Mouse (Mus musculus): ENCODE measurements at regions not wholly inside any gene's neighbourhood (a gene's known extent, or its start where the extent isn't known, plus 50 kb on each side); places are given as distances from the start of the nearest gene placed in this dataset.

DNA sequence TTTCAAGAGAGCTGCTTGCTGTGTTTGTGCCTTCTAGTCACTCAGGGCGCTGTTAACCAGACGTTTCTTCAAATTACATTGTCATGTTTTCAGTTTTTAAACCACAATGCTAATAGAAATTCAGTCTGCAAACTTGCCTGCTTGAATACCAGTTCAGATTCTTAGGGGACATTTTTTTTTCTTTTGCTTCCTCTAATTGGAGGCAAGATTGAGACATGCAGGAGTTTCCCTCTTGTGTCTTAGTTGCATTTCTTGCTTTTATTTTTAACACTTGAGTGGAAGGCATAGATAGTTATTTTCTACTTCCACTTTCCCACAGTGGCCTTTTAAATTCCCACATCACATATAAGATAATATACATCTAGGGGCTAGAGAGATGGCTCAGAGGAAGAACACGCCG, 246.8 kb downstream of the Grpr start:
- no peak overlapping the region for H3K27ac ChIP-seq (replicated peaks)
- no peak overlapping the region for H3K9ac ChIP-seq (replicated peaks)
- no peaks in the 10 kb centered on the region for H3K36me3 ChIP-seq
- peaks cover 5% of the 10 kb centered on the region; the same call in 1 of the 2 replicates for H3K27me3 ChIP-seq (replicated peaks)
- no peak overlapping the region for H3K4me2 ChIP-seq
- no peak for ATAC-seq (ENCODE audit: low FRiP score)
- no peak overlapping the region for H3K4me3 ChIP-seq (replicated peaks)
- no peaks in the 10 kb centered on the region for H3K4me1 ChIP-seq
- 86% methylated on average over 4 of the region's 4 CpGs for WGBS
- no peaks in the 10 kb centered on the region for H3K9me3 ChIP-seq (replicated peaks)

- no peak for ATAC-seq (ENCODE audit: low FRiP score)
- H3K36me3 ChIP-seq, result no peaks in the 10 kb centered on the region
- 91% methylated on average over 6 of the region's 6 CpGs for WGBS
- H3K27ac ChIP-seq (replicated peaks), result no peak overlapping the region
- H3K4me1 ChIP-seq, result no peaks in the 10 kb centered on the region
- peaks cover 3% of the 10 kb centered on the region; the same call in 1 of the 2 replicates for H3K27me3 ChIP-seq (replicated peaks)
- no peak overlapping the region for H3K9ac ChIP-seq (replicated peaks)
- H3K4me3 ChIP-seq (replicated peaks), result no peak overlapping the region
- H3K9me3 ChIP-seq (replicated peaks), result no peaks in the 10 kb centered on the region
- H3K4me2 ChIP-seq, result no peak overlapping the region
Measured at GRCm38 (mm10) chrX:163301045-163301444, 248.4 kb downstream of the Grpr start.

DNA sequence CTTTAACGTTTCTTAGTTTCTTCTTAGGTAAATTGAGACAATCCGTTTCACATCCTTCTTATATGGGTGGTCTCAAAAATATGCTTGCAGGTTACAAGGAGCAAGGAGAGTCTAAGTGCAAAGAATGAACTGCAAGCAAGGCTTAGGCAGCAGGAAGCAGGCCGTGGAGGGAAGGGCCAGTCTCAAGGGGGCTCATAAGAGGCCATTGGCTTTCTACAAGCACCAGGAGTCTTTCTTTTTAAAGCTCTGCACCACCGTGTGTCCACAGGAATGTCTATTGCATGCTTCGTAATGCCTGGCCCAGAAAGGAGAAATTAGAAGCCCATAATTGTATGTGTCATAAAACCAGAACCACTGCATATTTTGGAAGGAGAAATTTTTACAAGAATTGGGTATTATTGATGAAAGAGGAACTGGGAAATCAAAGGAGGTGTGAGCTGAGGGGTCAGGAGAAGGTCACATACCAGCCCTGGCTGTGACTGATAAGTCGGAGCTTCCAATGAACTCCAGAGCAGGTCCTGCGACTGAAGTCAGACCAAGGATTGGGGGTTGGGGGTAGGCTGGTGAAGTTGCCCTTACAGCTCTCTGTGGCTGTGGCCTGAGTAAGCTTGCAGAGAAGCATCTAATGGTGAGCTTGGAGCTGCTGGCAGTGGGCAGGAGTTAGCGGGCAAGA, 252.4 kb downstream of the Grpr start:
- Histone ChIP-seq H3K4me3 (replicated peaks) (no peak overlapping the region), H3K36me3 (no peaks in the 10 kb centered on the region), H3K4me1 (no peaks in the 10 kb centered on the region), H3K9me3 (replicated peaks) (no peaks in the 10 kb centered on the region), H3K9ac (replicated peaks) (no peak overlapping the region), H3K27me3 (replicated peaks) (peaks cover 6% of the 10 kb centered on the region; the same call in 1 of the 2 replicates), H3K27ac (replicated peaks) (no peak overlapping the region), H3K4me2 (no peak overlapping the region)
- WGBS, result 67% methylated on average over 8 of the region's 8 CpGs
- no peak for ATAC-seq (ENCODE audit: low FRiP score)

DNA sequence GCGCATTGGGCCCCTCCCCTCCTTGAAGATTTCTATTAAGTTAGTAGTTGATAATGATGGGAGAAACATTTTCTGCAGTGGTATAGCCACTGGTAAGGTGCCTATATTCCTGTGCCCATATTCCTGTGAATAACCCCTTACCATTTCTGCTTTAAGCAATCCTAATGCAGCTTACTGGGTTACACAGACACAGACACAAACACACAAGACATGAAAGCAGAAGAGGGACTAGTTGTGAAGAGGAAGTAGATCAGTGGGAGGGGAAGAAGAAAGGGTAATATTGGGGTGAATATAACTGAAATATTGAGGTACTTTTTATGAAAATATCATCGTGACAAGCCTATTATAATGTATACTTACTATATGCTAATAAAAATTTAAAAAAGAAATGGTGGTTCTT, 288.2 kb downstream of the Grpr start:
- H3K9ac ChIP-seq (replicated peaks), result no peak overlapping the region
- H3K9me3 ChIP-seq (replicated peaks), result no peaks in the 10 kb centered on the region
- H3K27ac ChIP-seq (replicated peaks), result no peak overlapping the region
- no peaks in the 10 kb centered on the region for H3K36me3 ChIP-seq
- no peak overlapping the region for H3K4me3 ChIP-seq (replicated peaks)
- WGBS, result 90% methylated on average over 2 of the region's 2 CpGs
- no peak for ATAC-seq (ENCODE audit: low FRiP score)
- 0 out of 2 replicates have a peak, but pooled peaks cover 2% of the 10 kb centered on the region for H3K27me3 ChIP-seq (replicated peaks)
- no peak overlapping the region for H3K4me2 ChIP-seq
- no peaks in the 10 kb centered on the region for H3K4me1 ChIP-seq

GRCm38 (mm10) chrX:163253048-163253447, 288.6 kb upstream of the S100g start:
- no peaks in the 10 kb centered on the region for H3K4me1 ChIP-seq
- no peak for ATAC-seq (ENCODE audit: low FRiP score)
- H3K9ac ChIP-seq (replicated peaks), result no peak overlapping the region
- H3K27ac ChIP-seq (replicated peaks), result no peak overlapping the region
- H3K4me3 ChIP-seq (replicated peaks), result no peak overlapping the region
- no peak overlapping the region for H3K4me2 ChIP-seq
- no peaks in the 10 kb centered on the region for H3K36me3 ChIP-seq
- H3K9me3 ChIP-seq (replicated peaks), result no peaks in the 10 kb centered on the region
- 40% methylated on average over 2 of the region's 2 CpGs for WGBS
- H3K27me3 ChIP-seq (replicated peaks), result no peaks in the 10 kb centered on the region; the same call in 1 of the 2 replicates

DNA sequence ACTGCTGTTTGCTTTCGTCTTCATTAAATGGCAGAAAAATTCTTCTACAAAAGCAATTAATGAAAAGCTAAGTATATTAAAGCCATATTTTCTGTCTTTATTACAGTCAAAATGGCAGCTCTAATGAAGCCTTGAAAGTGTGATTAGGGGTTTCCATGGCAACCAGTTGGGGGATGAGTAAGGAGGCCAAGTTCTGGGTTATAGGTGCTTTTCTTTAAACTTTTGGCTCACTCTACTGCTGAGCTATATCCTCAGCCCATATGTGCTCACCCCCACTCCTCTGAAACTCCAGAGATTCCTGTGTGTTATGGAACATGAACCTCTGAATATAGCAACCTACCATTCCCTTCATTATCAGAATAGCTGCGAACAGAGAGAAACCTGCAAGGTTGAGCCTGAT, 240.9 kb upstream of the S100g start:
- no peaks in the 10 kb centered on the region for H3K27me3 ChIP-seq (replicated peaks)
- H3K9me3 ChIP-seq (replicated peaks), result no peaks in the 10 kb centered on the region
- no peak overlapping the region for H3K4me2 ChIP-seq
- peak; percentile 50; the same call in 1 of the 2 replicates for ATAC-seq (ENCODE audit: low FRiP score)
- no peaks in the 10 kb centered on the region for H3K4me1 ChIP-seq
- no peak overlapping the region for H3K4me3 ChIP-seq (replicated peaks)
- no peak overlapping the region for H3K9ac ChIP-seq (replicated peaks)
- H3K27ac ChIP-seq (replicated peaks), result no peak overlapping the region
- WGBS, result 83% methylated on average over 2 of the region's 2 CpGs
- no peaks in the 10 kb centered on the region for H3K36me3 ChIP-seq

DNA sequence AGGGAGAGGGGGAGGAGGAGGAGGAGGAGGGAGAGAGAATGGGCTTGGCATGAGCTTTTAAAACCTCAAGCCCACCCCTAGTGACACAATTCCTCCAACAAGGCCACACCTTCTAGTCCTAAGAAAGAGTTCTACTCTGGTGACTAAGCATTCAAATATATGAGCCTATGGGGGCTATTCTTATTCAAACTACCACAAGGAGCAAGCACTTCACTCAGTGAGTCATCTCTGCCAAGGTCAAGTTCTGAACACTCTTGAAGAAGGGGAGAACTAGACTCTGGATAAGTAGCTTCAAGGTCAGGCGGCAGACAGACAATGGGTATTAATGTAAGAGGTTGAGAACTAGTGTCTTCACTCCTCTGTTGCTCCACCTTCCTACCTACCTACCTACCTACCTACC, 239.0 kb upstream of the S100g start:
- no peaks in the 10 kb centered on the region for H3K36me3 ChIP-seq
- no peaks in the 10 kb centered on the region for H3K4me1 ChIP-seq
- no peak overlapping the region for H3K4me3 ChIP-seq (replicated peaks)
- no peaks in the 10 kb centered on the region; the same call in 1 of the 2 replicates for H3K27me3 ChIP-seq (replicated peaks)
- ATAC-seq (ENCODE audit: low FRiP score), result no peak
- 94% methylated on average over 1 of the region's 1 CpGs for WGBS
- H3K9ac ChIP-seq (replicated peaks), result no peak overlapping the region
- H3K4me2 ChIP-seq, result no peak overlapping the region
- H3K27ac ChIP-seq (replicated peaks), result no peak overlapping the region
- no peaks in the 10 kb centered on the region for H3K9me3 ChIP-seq (replicated peaks)

- no peaks in the 10 kb centered on the region for H3K27me3 ChIP-seq (replicated peaks)
- no peaks in the 10 kb centered on the region for H3K4me1 ChIP-seq
- H3K27ac ChIP-seq (replicated peaks), result no peak overlapping the region
- no peak overlapping the region for H3K4me3 ChIP-seq (replicated peaks)
- no peaks in the 10 kb centered on the region for H3K36me3 ChIP-seq
- H3K9me3 ChIP-seq (replicated peaks), result no peaks in the 10 kb centered on the region
- no peak overlapping the region for H3K4me2 ChIP-seq
- ATAC-seq (ENCODE audit: low FRiP score), result no peak
- 89% methylated on average over 3 of the region's 3 CpGs for WGBS
- no peak overlapping the region for H3K9ac ChIP-seq (replicated peaks)
Measured at GRCm38 (mm10) chrX:163181588-163181987, 217.2 kb upstream of the S100g start.

- no peak overlapping the region for H3K4me3 ChIP-seq (replicated peaks)
- no peak overlapping the region for H3K4me2 ChIP-seq
- H3K4me1 ChIP-seq, result no peaks in the 10 kb centered on the region
- no peaks in the 10 kb centered on the region for H3K9me3 ChIP-seq (replicated peaks)
- no peak for ATAC-seq (ENCODE audit: low FRiP score)
- no peaks in the 10 kb centered on the region; the same call in 1 of the 2 replicates for H3K27me3 ChIP-seq (replicated peaks)
- no peak overlapping the region for H3K27ac ChIP-seq (replicated peaks)
- H3K9ac ChIP-seq (replicated peaks), result no peak overlapping the region
- no peaks in the 10 kb centered on the region for H3K36me3 ChIP-seq
- 90% methylated on average over 2 of the region's 2 CpGs for WGBS
Measured at GRCm38 (mm10) chrX:163164810-163165209, 200.4 kb upstream of the S100g start.

DNA sequence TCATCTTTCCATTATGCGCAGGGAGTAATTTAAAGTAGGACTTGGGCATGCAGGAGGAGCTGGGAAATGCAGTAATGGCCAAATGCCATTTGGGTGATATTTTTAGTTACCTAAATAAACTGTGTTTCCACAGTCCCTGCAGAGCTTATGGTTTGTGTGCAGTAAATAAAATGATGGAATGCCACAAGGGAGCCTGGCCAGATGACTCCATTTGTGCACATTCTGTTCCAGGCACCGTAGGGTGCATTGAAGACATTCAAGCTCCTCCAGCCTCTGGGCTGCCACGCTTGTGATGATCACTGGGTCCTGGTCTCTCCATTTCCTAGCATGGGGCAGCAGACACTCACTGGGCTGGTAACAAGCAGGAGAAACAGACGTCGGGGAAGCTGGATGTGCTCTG, 190.9 kb upstream of the S100g start:
- Histone ChIP-seq H3K36me3 (no peaks in the 10 kb centered on the region), H3K4me3 (replicated peaks) (no peak overlapping the region), H3K4me1 (no peaks in the 10 kb centered on the region), H3K9me3 (replicated peaks) (no peaks in the 10 kb centered on the region), H3K9ac (replicated peaks) (no peak overlapping the region), H3K4me2 (no peak overlapping the region), H3K27me3 (replicated peaks) (peaks cover 15% of the 10 kb centered on the region; the same call in 1 of the 2 replicates), H3K27ac (replicated peaks) (no peak overlapping the region)
- 72% methylated on average over 5 of the region's 5 CpGs for WGBS
- ATAC-seq (ENCODE audit: low FRiP score), result no peak

- H3K4me3 ChIP-seq (replicated peaks), result no peak overlapping the region
- no peaks in the 10 kb centered on the region for H3K4me1 ChIP-seq
- no peak overlapping the region for H3K27ac ChIP-seq (replicated peaks)
- 0 out of 2 replicates have a peak, but pooled peaks cover 12% of the 10 kb centered on the region for H3K27me3 ChIP-seq (replicated peaks)
- WGBS, result 76% methylated on average over 2 of the region's 2 CpGs
- H3K9ac ChIP-seq (replicated peaks), result no peak overlapping the region
- H3K4me2 ChIP-seq, result no peak overlapping the region
- no peaks in the 10 kb centered on the region for H3K36me3 ChIP-seq
- no peak for ATAC-seq (ENCODE audit: low FRiP score)
- no peaks in the 10 kb centered on the region for H3K9me3 ChIP-seq (replicated peaks)
Measured at GRCm38 (mm10) chrX:163151970-163152369, 187.6 kb upstream of the S100g start.

- Histone ChIP-seq H3K4me2 (no peak overlapping the region), H3K27me3 (replicated peaks) (no peaks in the 10 kb centered on the region), H3K27ac (replicated peaks) (no peak overlapping the region), H3K9ac (replicated peaks) (no peak overlapping the region), H3K4me1 (no peaks in the 10 kb centered on the region), H3K9me3 (replicated peaks) (no peaks in the 10 kb centered on the region), H3K36me3 (no peaks in the 10 kb centered on the region), H3K4me3 (replicated peaks) (no peak overlapping the region)
- WGBS, result 61% methylated on average over 3 of the region's 3 CpGs
- ATAC-seq (ENCODE audit: low FRiP score), result no peak
Measured at GRCm38 (mm10) chrX:163144475-163144874, 180.1 kb upstream of the S100g start.
